Mouse (Mus musculus): ENCODE results near the gene Gprin1.
A peak's percentile ranks its signal among the peaks of the same experiment; 100 is the strongest.

Gprin1 gene

GRCm38 (mm10) chr13:54759496-54759895 is 9.8 kb upstream of the Gprin1 start:
- DNase-seq, result peak; percentile 62

GRCm38 (mm10) chr13:54758756-54759470 is 9.2 kb upstream of the Gprin1 start:
- DNase-seq, result peak; percentile 45

- peak; percentile 96 for DNase-seq
Measured at GRCm38 (mm10) chr13:54758045-54758755, 8.5 kb upstream of the Gprin1 start.

- DNase-seq, result no peak
Measured at GRCm38 (mm10) chr13:54757093-54757830, 7.6 kb upstream of the Gprin1 start.

GRCm38 (mm10) chr13:54756156-54756712 is 6.6 kb upstream of the Gprin1 start:
- no peak for DNase-seq

- peak; percentile 30 for DNase-seq
Measured at GRCm38 (mm10) chr13:54755201-54755830, 5.6 kb upstream of the Gprin1 start.

- peak; percentile 36 for DNase-seq
Measured at GRCm38 (mm10) chr13:54754169-54755080, 4.8 kb upstream of the Gprin1 start.

GRCm38 (mm10) chr13:54753733-54754132 is 4.1 kb upstream of the Gprin1 start:
- no peak for DNase-seq

- no peak for DNase-seq
Measured at GRCm38 (mm10) chr13:54752656-54753055, 3.0 kb upstream of the Gprin1 start.

GRCm38 (mm10) chr13:54750699-54751098 is 1.0 kb upstream of the Gprin1 start:
- DNase-seq, result peak; percentile 62

- peak; percentile 88 for DNase-seq
Measured at GRCm38 (mm10) chr13:54749061-54749863, 412 bp downstream of the Gprin1 start.

- DNase-seq, result no peak
Measured at GRCm38 (mm10) chr13:54748721-54749060, 983 bp downstream of the Gprin1 start.

- no peak for DNase-seq
Measured at GRCm38 (mm10) chr13:54748190-54748589, 1.5 kb downstream of the Gprin1 start.

GRCm38 (mm10) chr13:54746896-54747295 is 2.8 kb downstream of the Gprin1 start:
- DNase-seq, result no peak

- no peak for DNase-seq
Measured at GRCm38 (mm10) chr13:54746110-54746509, 3.6 kb downstream of the Gprin1 start.

GRCm38 (mm10) chr13:54738213-54738601 is 11.5 kb downstream of the Gprin1 start:
- DNase-seq, result no peak

- peak; percentile 62 for DNase-seq
Measured at GRCm38 (mm10) chr13:54737488-54738212, 12.0 kb downstream of the Gprin1 start.

- no peak for DNase-seq
Measured at GRCm38 (mm10) chr13:54736931-54737330, 12.7 kb downstream of the Gprin1 start.

GRCm38 (mm10) chr13:54726131-54726530 is 23.5 kb downstream of the Gprin1 start:
- DNase-seq, result no peak

GRCm38 (mm10) chr13:54723143-54723542 is 26.5 kb downstream of the Gprin1 start:
- no peak for DNase-seq
